Mouse (Mus musculus) retina, adult 2 months (tissue): Measurements from ENCODE around the gene Ccdc28b.

Experiments
- DNase-seq: peaks from one replicate; pipeline ENCODE4 v3.0.0-alpha.2; 2012; ENCODE audit warnings: low read depth, low spot score

Gene Ccdc28b

DNA sequence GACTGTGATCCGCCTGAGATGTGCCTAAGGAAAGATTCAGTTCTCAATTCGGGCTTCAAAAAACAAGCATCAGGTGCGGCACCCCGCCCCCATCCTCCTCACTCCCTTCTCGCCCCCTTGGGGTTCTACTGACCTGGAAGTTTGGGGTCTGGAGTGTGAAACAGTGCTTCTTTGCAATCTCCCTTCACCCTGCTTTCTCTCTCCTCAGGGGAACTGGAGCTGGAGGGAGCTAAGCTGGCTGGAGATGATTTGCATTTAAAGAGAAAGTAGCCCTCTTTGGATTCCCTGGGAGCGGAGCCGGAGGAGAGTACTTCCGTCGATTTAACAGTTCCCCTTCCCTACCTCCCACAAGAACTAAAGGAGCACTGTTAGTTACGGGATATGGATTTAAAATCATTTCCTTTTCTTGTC, at the start of gene Ccdc28b:
Ccdc28b (minus strand) TSS at position 267 of the 411 bp plus-strand sequence.
- peak; percentile 50 for DNase-seq

GRCm38 (mm10) chr4:129672878-129673449, 49.2 kb upstream of the Ccdc28b start:
- no peak for DNase-seq

GRCm38 (mm10) chr4:129672083-129672877, 48.5 kb upstream of the Ccdc28b start, which contains the start of gene Kpna6:
Gene Kpna6, minus strand, starts transcription at chr4:129672767.
- DNase-seq: peak; percentile 79

DNA sequence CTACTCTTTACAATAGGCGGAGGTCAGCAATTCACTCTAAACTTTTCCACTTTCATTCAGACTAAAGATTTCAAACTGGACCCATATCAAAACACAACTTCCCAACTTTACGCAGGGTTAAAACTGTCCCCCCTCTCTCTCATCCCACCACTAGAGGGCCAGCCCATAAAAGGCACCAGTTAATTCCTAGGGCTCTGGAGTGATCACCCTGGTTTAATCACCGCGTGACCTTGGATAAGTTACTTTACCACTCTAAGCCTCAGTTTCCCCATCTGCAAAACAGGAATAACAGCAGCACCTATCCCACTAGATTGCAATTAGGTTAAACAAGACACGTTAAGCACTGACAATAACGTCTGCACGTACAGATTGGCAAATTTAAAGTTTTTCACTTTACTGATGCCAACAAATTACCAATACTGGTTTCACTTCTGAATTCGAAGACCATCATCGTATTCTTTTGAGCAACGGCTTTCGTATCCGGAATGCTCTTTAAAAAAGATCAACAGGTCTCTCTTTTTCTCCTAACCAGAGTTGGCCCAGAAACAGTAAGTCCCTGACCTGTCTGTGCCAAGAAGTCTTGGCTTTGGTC, 47.8 kb upstream of the Ccdc28b start:
- DNase-seq: no peak

DNA sequence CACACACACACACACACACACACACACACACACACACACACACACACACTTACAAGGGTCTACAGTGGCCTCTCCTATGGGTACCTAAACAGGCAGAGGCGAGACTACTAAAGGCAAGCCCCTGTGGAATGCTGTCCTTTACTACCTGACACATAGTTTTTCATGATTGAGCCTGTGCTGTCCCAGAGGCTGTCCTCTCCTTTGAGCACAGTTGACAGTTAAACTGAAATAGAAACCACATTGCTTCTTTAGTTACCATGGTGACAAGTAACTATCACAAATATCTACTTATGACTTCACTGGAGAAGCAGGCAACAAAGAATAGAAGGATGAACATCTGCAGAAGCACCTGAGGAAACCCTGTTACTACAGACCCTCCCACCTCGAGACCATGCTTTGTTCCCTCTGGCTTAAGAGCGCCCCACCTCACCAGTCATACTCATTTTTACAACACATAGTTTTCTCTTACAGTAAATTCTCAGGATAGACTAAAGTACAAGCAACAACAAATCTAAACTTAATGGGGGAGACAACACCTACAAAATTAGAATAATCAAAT, 38.6 kb upstream of the Ccdc28b start:
- DNase-seq: no peak

GRCm38 (mm10) chr4:129661584-129661983, 37.8 kb upstream of the Ccdc28b start:
- DNase-seq: no peak

DNA sequence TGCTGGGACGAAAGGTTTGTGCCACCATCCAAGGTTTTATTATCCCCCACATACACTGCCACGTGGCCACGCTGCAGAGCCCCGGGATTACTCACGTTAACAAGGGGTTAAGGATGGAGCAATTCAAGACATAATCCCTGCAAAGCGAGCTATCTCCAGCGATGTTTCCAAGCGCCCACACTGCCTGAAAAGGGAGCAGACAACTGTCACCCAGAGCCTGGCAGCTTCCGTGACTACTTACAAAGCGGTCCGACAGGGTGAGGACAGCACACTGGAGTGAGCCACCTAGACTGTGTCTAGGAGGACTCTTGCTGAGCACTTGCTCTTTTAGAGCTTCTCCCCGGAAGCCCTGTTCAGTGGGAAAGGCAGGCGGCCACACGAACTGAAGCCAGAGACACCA, 31.0 kb upstream of the Ccdc28b start:
- no peak for DNase-seq

DNA sequence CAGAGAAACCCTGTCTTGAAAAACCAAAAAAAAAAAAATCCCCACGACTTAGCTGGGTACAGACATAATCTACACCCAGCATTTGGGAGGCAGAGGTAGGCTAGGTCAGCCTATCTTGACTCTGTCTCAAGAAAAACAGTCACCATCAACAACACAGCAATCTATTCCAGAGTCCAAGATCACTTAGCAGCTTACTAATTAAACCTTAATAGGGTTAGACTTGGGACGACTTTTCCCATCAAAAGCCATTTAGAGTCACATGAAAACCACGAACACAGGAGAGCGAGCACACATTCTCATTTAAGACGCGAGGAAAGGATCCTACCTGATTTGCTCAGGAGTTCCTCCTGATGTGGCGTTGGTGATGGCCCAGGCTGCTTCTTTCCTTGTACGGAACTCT, 26.6 kb upstream of the Ccdc28b start:
- no peak for DNase-seq

- no peak for DNase-seq
Observed at GRCm38 (mm10) chr4:129648656-129649055, 24.9 kb upstream of the Ccdc28b start.

DNA sequence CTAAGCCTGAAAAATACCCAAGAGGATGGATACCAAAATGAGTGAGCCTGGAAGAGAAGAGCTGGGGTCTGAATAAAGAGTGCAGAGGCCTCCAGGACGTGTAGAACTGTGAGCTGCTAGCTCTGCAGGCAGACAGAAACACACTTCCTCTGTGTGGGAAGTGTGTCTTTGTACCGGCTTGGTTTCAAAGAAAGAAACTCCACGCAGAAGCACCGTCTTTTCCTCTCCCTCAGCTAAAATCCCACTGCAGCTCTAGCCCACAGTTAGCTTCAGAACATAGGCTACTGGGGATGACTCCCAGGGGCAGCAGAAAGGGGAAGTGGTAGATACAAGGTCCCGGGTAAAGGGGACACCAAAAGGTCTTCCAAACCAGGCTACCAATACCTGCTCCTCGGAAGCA, 21.5 kb upstream of the Ccdc28b start:
- no peak for DNase-seq

DNA sequence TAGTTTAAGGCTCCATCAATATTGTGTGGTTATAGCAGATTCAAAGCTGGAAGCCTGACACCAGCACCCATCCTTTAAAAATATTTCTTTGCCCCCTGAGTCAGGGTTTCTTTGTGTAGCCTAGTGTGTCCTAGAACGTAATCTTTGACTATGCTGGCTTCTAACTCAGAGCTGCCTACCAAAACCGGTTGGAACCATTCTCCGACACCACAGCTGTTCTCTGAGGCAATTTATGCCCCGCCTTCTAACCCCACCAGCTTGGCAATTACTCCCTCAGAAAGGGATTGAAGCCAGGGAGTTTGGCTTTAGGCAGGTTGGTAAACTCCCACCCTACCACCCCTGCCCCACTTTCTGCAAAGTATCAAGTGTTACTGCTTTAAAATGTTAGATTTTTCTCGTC, 18.0 kb upstream of the Ccdc28b start:
- no peak for DNase-seq

DNA sequence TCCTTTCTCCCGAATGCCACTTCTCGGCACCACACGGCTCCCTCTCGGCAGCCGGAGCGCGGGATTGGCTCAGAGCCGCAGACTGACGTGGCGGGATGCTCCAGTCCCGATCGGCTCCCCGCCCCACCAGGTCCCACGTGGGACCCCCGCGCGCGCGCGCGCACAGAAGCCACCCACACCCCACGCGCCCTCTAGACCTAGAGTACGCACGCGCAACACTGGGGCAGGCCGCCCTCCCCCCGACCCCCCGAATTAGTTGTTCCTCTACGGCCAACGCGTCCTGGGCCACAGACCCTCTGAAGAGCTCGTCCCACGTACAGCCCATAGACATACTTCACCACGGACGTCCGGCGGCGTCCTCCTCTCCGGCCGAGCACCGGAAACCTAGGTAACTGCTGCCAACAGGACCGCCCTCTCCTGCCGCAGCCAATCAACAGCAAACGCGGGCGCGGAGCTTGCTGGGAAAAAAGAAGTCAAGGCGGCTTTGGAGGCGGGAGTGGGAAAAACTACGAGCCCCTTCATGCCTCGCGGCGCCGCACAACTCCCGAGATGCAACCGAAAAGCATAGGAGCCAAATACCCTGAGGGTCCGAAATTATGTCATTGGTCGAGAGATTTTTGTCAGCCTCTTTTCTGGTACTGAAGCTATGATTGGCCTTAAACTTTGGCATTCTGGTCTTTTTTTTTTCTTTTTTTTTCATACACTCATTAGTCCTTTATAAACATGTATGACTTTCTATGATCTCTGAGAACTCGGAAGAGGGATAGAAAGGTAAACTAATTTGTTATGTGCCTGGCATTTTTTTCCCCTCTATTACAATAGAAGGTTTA, 17.1 kb upstream of the Ccdc28b start, which contains the start of gene Txlna:
Txlna (minus strand) TSS at position 428 of the 830 bp plus-strand sequence.
- peak; percentile 90 for DNase-seq

GRCm38 (mm10) chr4:129640101-129640637, 16.4 kb upstream of the Ccdc28b start:
- no peak for DNase-seq

GRCm38 (mm10) chr4:129639221-129639620, 15.5 kb upstream of the Ccdc28b start:
- no peak for DNase-seq

DNA sequence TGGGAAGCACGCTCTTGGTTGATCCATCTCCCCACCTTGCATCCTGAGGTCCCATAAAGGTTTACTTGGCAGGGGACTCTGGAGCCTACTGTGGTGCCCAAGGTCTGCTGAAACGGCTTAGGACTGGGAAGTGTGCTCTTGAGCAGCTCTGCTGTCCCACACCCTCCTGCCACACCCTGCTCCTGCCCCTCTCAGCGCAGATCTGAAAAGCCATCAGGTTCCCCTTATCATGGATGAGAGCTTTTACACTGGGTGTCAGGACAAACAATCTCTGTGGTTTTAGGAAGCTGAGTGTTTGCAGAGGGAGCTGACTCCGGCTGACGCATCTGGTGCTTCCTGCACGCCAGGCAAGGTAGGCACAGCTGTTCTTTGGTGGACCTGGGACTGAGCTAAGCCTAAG, 10.1 kb upstream of the Ccdc28b start:
- no peak for DNase-seq

- DNase-seq: no peak
Observed at GRCm38 (mm10) chr4:129631867-129632266, 8.1 kb upstream of the Ccdc28b start.

- DNase-seq: no peak
Observed at GRCm38 (mm10) chr4:129630944-129631343, 7.2 kb upstream of the Ccdc28b start.

DNA sequence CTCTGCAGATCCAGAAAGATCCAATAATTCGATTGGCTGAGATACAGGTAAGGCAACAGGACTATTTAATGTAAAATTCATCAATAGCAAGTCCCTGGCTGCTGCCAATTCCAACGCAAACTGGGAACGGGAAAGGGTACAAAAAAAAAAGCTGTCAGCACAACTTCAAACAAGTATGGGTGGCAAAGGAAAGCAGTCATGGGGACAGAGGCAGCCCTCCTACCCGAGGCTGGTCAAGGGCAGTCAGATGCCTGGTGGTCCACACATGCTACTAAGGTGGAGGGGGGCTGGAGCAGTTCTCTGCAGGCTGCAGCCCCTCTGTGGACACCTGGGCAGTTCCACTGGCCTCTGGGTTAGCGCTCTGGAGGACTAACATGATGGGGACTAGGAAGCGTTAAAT, 2.3 kb upstream of the Ccdc28b start:
- DNase-seq: no peak

DNA sequence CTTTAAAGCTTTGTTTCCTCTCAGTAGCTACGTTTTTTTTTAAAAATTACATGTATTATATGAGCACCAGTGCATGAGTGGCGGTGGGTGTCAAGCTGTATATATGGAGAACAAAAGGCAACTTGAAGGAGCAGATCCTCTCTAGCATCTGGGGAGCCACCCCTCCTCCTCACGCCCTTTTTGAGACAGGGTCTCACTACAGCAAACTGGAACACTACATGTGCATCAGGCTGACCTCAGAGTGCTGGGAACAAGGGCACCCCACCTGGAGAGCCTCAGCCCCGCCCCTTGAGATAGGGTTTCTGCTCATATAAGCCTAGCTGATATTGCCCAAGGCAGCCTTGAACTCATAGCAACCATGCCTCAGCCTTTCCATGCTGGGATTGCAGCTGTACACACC, 1.7 kb upstream of the Ccdc28b start:
- DNase-seq: no peak

DNA sequence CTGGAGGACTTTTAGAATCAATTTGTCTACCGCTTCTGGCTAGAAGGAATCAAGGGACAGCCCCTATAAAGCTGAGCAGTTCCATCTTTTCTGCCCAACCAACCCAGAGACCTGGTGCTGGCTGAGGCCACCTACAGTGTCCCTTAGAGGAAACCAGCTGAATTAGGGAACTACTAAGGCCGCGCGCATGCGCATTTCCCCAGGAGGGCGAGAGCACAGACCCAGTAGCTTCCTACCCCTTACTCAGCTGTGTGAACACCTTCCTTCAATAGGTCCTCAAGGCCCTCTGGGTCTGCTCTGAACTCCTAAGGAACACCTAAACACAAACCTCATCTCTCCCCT, 1.3 kb upstream of the Ccdc28b start:
- no peak for DNase-seq

DNA sequence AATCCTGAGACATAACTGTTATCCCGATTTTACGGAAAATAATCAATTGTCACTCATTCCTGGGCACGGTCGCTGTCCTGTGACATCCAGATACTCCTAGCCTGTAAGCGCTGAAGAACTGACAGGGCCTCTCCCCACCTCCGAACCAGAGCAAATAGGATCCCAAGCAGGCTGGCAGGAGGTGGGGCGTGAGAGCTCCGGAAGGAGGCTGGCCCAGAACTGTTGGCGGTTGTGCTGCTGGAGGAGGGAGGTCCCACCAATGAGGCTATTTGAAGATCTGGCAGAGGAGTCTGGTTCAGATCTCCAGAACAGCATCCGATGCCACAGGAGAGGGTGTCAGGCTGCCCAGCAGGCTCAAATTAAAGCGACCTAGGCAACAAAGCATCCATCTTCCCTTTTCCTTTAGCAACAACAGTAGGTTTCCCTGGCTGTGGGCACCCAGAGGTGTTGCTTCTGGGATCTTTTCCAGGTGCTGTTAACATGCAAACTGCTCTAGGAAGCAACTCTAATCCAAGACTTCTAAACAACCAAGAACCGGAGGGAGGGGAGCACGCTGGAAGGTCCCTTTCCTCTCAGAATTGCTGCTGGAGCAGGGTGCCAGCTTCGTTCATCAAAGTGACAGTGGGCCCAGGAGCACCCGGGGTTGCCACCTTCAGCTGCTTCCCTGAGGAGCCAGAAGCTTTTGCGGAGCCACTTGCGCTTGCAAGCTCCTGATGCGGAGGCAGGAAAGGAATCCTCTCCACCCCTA, 708 bp upstream of the Ccdc28b start:
- peak; percentile 64 for DNase-seq
